Mouse (Mus musculus) thymus, postnatal 25 days (tissue): ENCODE measurements around the gene Gm20388.

Source experiments
- DNase-seq: peaks from one replicate; pipeline ENCODE4 v3.0.0; 2022

Gene Gm20388

GRCm38 (mm10) chr8:121718925-121719324 is 1808.3 kb downstream of the Gm20388 start:
- DNase-seq, result no peak

GRCm38 (mm10) chr8:121721072-121721471 is 1810.4 kb downstream of the Gm20388 start:
- no peak for DNase-seq

- DNase-seq, result no peak
These were observed 1813.2 kb downstream of the Gm20388 start for GRCm38 (mm10) chr8:121723846-121724245.

GRCm38 (mm10) chr8:121727164-121727563 is 1816.5 kb downstream of the Gm20388 start:
- no peak for DNase-seq

GRCm38 (mm10) chr8:121729323-121729722 is 1818.7 kb downstream of the Gm20388 start, which contains the start of gene Jph3:
Jph3 (plus strand) TSS chr8:121729623.
- no peak for DNase-seq

GRCm38 (mm10) chr8:121729754-121730153 is 1819.1 kb downstream of the Gm20388 start:
- no peak for DNase-seq

GRCm38 (mm10) chr8:121730170-121730569 is 1819.5 kb downstream of the Gm20388 start:
- no peak for DNase-seq

GRCm38 (mm10) chr8:121730646-121731045 is 1820.0 kb downstream of the Gm20388 start:
- DNase-seq, result no peak

- DNase-seq, result no peak
These were observed 1820.4 kb downstream of the Gm20388 start for GRCm38 (mm10) chr8:121731060-121731459.

- no peak for DNase-seq
These were observed 1821.1 kb downstream of the Gm20388 start for GRCm38 (mm10) chr8:121731471-121732333.

GRCm38 (mm10) chr8:121732334-121732665 is 1821.7 kb downstream of the Gm20388 start:
- no peak for DNase-seq

- DNase-seq, result no peak
These were observed 1823.6 kb downstream of the Gm20388 start for GRCm38 (mm10) chr8:121734262-121734661.

GRCm38 (mm10) chr8:121736236-121736635 is 1825.6 kb downstream of the Gm20388 start:
- DNase-seq, result no peak

GRCm38 (mm10) chr8:121740721-121741120 is 1830.1 kb downstream of the Gm20388 start:
- no peak for DNase-seq

GRCm38 (mm10) chr8:121749501-121749900 is 1838.9 kb downstream of the Gm20388 start:
- no peak for DNase-seq

GRCm38 (mm10) chr8:121750512-121750911 is 1839.9 kb downstream of the Gm20388 start:
- no peak for DNase-seq

- DNase-seq, result peak; percentile 69
These were observed 1840.8 kb downstream of the Gm20388 start for GRCm38 (mm10) chr8:121751407-121751806.

GRCm38 (mm10) chr8:121758470-121758869 is 1847.8 kb downstream of the Gm20388 start:
- DNase-seq, result no peak

- DNase-seq, result no peak
These were observed 1849.8 kb downstream of the Gm20388 start for GRCm38 (mm10) chr8:121760484-121760883.

GRCm38 (mm10) chr8:121761480-121761879 is 1850.8 kb downstream of the Gm20388 start:
- no peak for DNase-seq

- no peak for DNase-seq
These were observed 1852.5 kb downstream of the Gm20388 start for GRCm38 (mm10) chr8:121762999-121763699.

- no peak for DNase-seq
These were observed 1853.0 kb downstream of the Gm20388 start for GRCm38 (mm10) chr8:121763700-121764013.

- DNase-seq, result no peak
These were observed 1855.0 kb downstream of the Gm20388 start for GRCm38 (mm10) chr8:121765594-121766138.

- DNase-seq, result no peak
These were observed 1858.5 kb downstream of the Gm20388 start for GRCm38 (mm10) chr8:121769095-121769494.
